Mouse (Mus musculus) intestine, embryonic 14.5 days (tissue): ENCODE data around the gene Kng1. TPM values are rescaled to one million over a fixed set of nuclear protein-coding genes. Genes with fewer than 3 reads are reported as not detected.

Experiments
- ATAC-seq: fragments of 200-750 bp; cut with Nextera tagmentation; replicated peaks from 2 replicates; pipeline ENCODE4 v1.8.0; 2017; ENCODE audit warnings: low read depth, moderate number of reproducible peaks, moderate TSS enrichment, moderate library complexity; ENCODE audit not compliant: low FRiP score, low TSS enrichment
- DNase-seq: peaks from one replicate; pipeline ENCODE4 v3.0.0-alpha.2; 2018; ENCODE audit warnings: low spot score
- H3K27ac ChIP-seq: fragments of 300-500 bp; sonication (generic); 2 replicates; pipeline ENCODE4 v1.5.1; 2014; ENCODE audit warnings: low read depth, mild to moderate bottlenecking, control low read depth
- H3K27me3 ChIP-seq: fragments of 300-500 bp; sonication (generic); replicated peaks from 2 replicates; pipeline ENCODE4 v1.6.1; 2014; ENCODE audit warnings: low read length, control low read depth; ENCODE audit not compliant: control insufficient read depth, insufficient read depth
- H3K36me3 ChIP-seq: fragments of 300-500 bp; sonication (generic); 2 replicates; pipeline ENCODE4 v1.6.1; 2014; ENCODE audit warnings: low read length, control low read depth; ENCODE audit not compliant: control insufficient read depth, insufficient read depth
- H3K4me1 ChIP-seq: fragments of 300-500 bp; sonication (generic); replicated peaks from 2 replicates; pipeline ENCODE4 v1.6.1; 2014; ENCODE audit warnings: low read length, control low read depth, mixed read lengths; ENCODE audit not compliant: control insufficient read depth, insufficient read depth
- H3K4me2 ChIP-seq: fragments of 300-500 bp; sonication (generic); 2 replicates; pipeline ENCODE4 v1.6.1; 2014; ENCODE audit warnings: low read length
- H3K4me3 ChIP-seq: fragments of 300-500 bp; sonication (generic); 2 replicates; pipeline ENCODE4 v1.5.1; 2014; ENCODE audit warnings: low read depth, low read length, control low read depth, mixed read lengths
- H3K9ac ChIP-seq: fragments of 300-500 bp; sonication (generic); 2 replicates; pipeline ENCODE4 v1.6.1; 2014; ENCODE audit warnings: mild to moderate bottlenecking, low read length
- H3K9me3 ChIP-seq: fragments of 300-500 bp; sonication (generic); 2 replicates; pipeline ENCODE4 v1.6.1; 2016; ENCODE audit warnings: low read length, control low read depth; ENCODE audit not compliant: control insufficient read depth
- WGBS: fragments of 180-500 bp; shearing (Covaris S2); extraction: QIAGEN DNeasy Blood & Tissue Kit; methylation state at CpG from one replicate; pipeline ENCODE4 v1.1.7; 2014; 5-methylcytosine and 5-hydroxymethylcytosine counted together
- microRNA-seq: library from miRNA; unstranded; fragments of <30 nt; microRNA quantifications from one replicate; pipeline ENCODE4, GENCODE M21; 2016
- polyA plus RNA-seq: library from polyadenylated mRNA; unstranded; fragments of >200 nt; fragmentation: Nextera tagmentation; extraction: Ambion mirVana; gene quantifications from 2 replicates; pipeline ENCODE4 v1.2.1, GENCODE M21; 2014

Kng1 gene
- polyA plus RNA-seq, 1 experiment from 2014 or later: not detected

DNA sequence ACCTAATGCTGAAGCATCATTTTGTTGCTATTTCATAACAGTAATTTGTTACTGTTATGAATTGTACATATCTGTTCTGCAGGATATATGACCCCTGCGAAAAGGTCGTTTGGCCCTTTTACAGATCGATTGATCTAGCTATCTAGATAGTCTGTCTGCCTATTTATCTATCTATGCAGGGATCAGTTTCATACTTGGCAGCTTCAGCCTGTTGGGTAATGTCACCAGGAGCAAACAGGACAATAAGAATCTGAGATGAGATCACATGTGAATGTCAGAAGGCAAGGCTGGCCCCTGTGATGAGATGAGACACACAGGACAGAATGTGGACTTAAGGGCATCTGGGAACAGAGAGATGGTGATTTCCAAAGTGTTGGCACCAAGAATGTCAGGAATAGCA, 72.6 kb downstream of the Kng1 start:
- no peak for ATAC-seq
- 86% methylated on average over 3 of the region's 3 CpGs for WGBS
- no peaks in the 10 kb centered on the region for H3K36me3 ChIP-seq

More for the DNA sequence above, 72.6 kb downstream of the Kng1 start:
- H3K9ac ChIP-seq: no peak overlapping the region
- H3K9me3 ChIP-seq: no peaks in the 10 kb centered on the region
- H3K4me1 ChIP-seq: peaks cover 10% of the 10 kb centered on the region
- no peaks in the 10 kb centered on the region for H3K27me3 ChIP-seq
- DNase-seq: no peak
- H3K4me2 ChIP-seq: no peak overlapping the region
- H3K4me3 ChIP-seq: no peak overlapping the region
- no peak overlapping the region for H3K27ac ChIP-seq

Small RNA genes within 50 kb of the gene (microRNA-seq; reads per million reads assigned to microRNA genes)
- gene Gm49346: 0.85 reads per million, percentile 4 among the genes with 10 or more reads in this experiment

Other genes starting within 250 kb of the Kng1 start
- gene Crygs, start 246.3 kb upstream of the Kng1 start, polyA plus RNA-seq: not detected in 2 replicates
- gene Tbccd1, start 200.2 kb upstream of the Kng1 start, polyA plus RNA-seq: 28.9 and 31.9 TPM in 2 replicates
- gene Dnajb11, start 200.0 kb upstream of the Kng1 start, polyA plus RNA-seq: 83.1 and 94.1 TPM in 2 replicates
- 0.36 and 0.43 TPM in 2 replicates for gene Ahsg, start 166.6 kb upstream of the Kng1 start, polyA plus RNA-seq
- gene Fetub, start 139.5 kb upstream of the Kng1 start, polyA plus RNA-seq: not detected in 2 replicates
- gene Hrg, start 106.8 kb upstream of the Kng1 start, polyA plus RNA-seq: 0.13 TPM in 1 of 2 replicates, not detected in the other
- not detected in 2 replicates for gene Kng2, start 28.4 kb upstream of the Kng1 start, polyA plus RNA-seq
- gene Eif4a2, start 49.6 kb downstream of the Kng1 start, polyA plus RNA-seq: 218 and 243 TPM in 2 replicates
- gene Rfc4, start 69.9 kb downstream of the Kng1 start, polyA plus RNA-seq: 126 and 136 TPM in 2 replicates
- not detected in 2 replicates for gene Adipoq, start 88.7 kb downstream of the Kng1 start, polyA plus RNA-seq
- 22.4 and 26.7 TPM in 2 replicates for gene St6gal1, start 166.9 kb downstream of the Kng1 start, polyA plus RNA-seq